Mouse (Mus musculus) MEL (cell line): ENCODE measurements around the gene Morf4l1. TPM values are rescaled to one million over a fixed set of nuclear protein-coding genes. Genes with fewer than 3 reads are reported as not detected.

Source experiments
- DNase-seq: peaks from one replicate; pipeline ENCODE4 v3.0.0; 2011; ENCODE audit warnings: low read depth, low spot score
- H3K27ac ChIP-seq: 2 replicates; pipeline ENCODE4 v1.5.1; 2012; ENCODE audit warnings: low read depth, mild to moderate bottlenecking, control low read depth, low read length, moderate library complexity; ENCODE audit not compliant: control insufficient read depth
- H3K27me3 ChIP-seq, 2 experiments: fragments of 150-350 bp in 1 of 2; sonication (generic) in 1 of 2; 2 replicates each; pipeline ENCODE4 v1.6.1; 2012; ENCODE audit warnings: low read length in 2 of 2, mild to moderate bottlenecking in 2 of 2, improper control_type of control experiment in 1 of 2, moderate library complexity in 1 of 2; ENCODE audit not compliant: insufficient read depth in 2 of 2, control insufficient read depth in 1 of 2
- H3K36me3 ChIP-seq, 2 experiments: 2 replicates each; pipeline ENCODE4 v1.6.1; 2012 to 2014; ENCODE audit warnings: low read length in 2 of 2, improper control_type of control experiment in 1 of 2, inconsistent platforms in 1 of 2, mild to moderate bottlenecking in 1 of 2; ENCODE audit not compliant: insufficient read depth in 2 of 2, control insufficient read depth in 1 of 2
- H3K4me1 ChIP-seq, 2 experiments: fragments of 150-350 bp in 1 of 2; sonication (generic) in 1 of 2; 2 replicates each; pipeline ENCODE4 v1.6.1; 2012; ENCODE audit warnings: low read length in 2 of 2, improper control_type of control experiment in 1 of 2, mild to moderate bottlenecking in 1 of 2; ENCODE audit not compliant: insufficient read depth in 2 of 2, control insufficient read depth in 1 of 2
- H3K4me3 ChIP-seq, 2 experiments: fragments of 150-350 bp in 1 of 2; sonication (generic) in 1 of 2; 2 replicates each; pipeline ENCODE4 v1.5.1; 2012; ENCODE audit warnings: low read depth in 2 of 2, low read length in 2 of 2, mild to moderate bottlenecking in 2 of 2, moderate library complexity in 2 of 2, control low read depth in 1 of 2, improper control_type of control experiment in 1 of 2; ENCODE audit not compliant: control insufficient read depth in 1 of 2, insufficient read depth in 1 of 2
- H3K79me2 ChIP-seq: 2 replicates; pipeline ENCODE4 v1.6.1; 2012; ENCODE audit warnings: mild to moderate bottlenecking, low read length, moderate library complexity; ENCODE audit not compliant: control insufficient read depth, poor library complexity, insufficient read depth
- H3K9ac ChIP-seq: 2 replicates; pipeline ENCODE4 v1.6.1; 2012; ENCODE audit warnings: low read depth, mild to moderate bottlenecking, control low read depth, low read length, moderate library complexity; ENCODE audit not compliant: control insufficient read depth, poor library complexity, severe bottlenecking
- H3K9me3 ChIP-seq: fragments of 150-350 bp; sonication (generic); replicated peaks from 2 replicates; pipeline ENCODE4 v1.6.1; 2012; ENCODE audit warnings: mild to moderate bottlenecking, low read length, improper control_type of control experiment, moderate library complexity; ENCODE audit not compliant: insufficient read depth
- CHD1 ChIP-seq: IDR thresholded peaks from 2 replicates; pipeline ENCODE4 v1.6.1; 2012; ENCODE audit warnings: low read depth, mild to moderate bottlenecking, inconsistent platforms, low read length, improper control_type of control experiment
- CTCF ChIP-seq, 3 experiments: IDR thresholded peaks in 2 of 3; conservative IDR thresholded peaks in 1 of 3; 2 replicates each; pipeline ENCODE4 v1.5.1; 2011 to 2012; ENCODE audit warnings: low read length in 3 of 3, low read depth in 2 of 3, mild to moderate bottlenecking in 2 of 3, improper control_type of control experiment in 1 of 3, inconsistent platforms in 1 of 3, mixed read lengths in 1 of 3, moderate library complexity in 1 of 3; ENCODE audit not compliant: control insufficient read depth in 1 of 3, insufficient read depth in 1 of 3, poor library complexity in 1 of 3, severe bottlenecking in 1 of 3
- ELF1 ChIP-seq: IDR thresholded peaks from 2 replicates; pipeline ENCODE4 v1.6.1; 2014; ENCODE audit warnings: low read depth, mild to moderate bottlenecking, inconsistent platforms, low read length, improper control_type of control experiment, moderate library complexity
- EP300 ChIP-seq, 2 experiments: IDR thresholded peaks; 2 replicates each; pipeline ENCODE4 v1.6.1; 2011; ENCODE audit warnings: improper control_type of control experiment in 2 of 2, low read length in 2 of 2, low read depth in 1 of 2, mild to moderate bottlenecking in 1 of 2
- GABPA ChIP-seq: IDR thresholded peaks from 2 replicates; pipeline ENCODE4 v1.6.1; 2012; ENCODE audit warnings: low read depth, mild to moderate bottlenecking, inconsistent platforms, low read length, improper control_type of control experiment, moderate library complexity
- GATA1 ChIP-seq: IDR thresholded peaks from 2 replicates; pipeline ENCODE4 v1.6.1; 2011; ENCODE audit warnings: low read depth, low read length, improper control_type of control experiment
- JUND ChIP-seq: IDR thresholded peaks from 2 replicates; pipeline ENCODE4 v1.6.1; 2011; ENCODE audit warnings: low read depth, mild to moderate bottlenecking, improper control_type of control experiment, low read length
- MAFK ChIP-seq: IDR thresholded peaks from 2 replicates; pipeline ENCODE4 v1.6.1; 2011; ENCODE audit warnings: low read depth, mild to moderate bottlenecking, low read length, improper control_type of control experiment, borderline replicate concordance
- MYC ChIP-seq: IDR thresholded peaks from 2 replicates; pipeline ENCODE4 v1.6.1; 2011; ENCODE audit warnings: low read depth, mild to moderate bottlenecking, low read length, improper control_type of control experiment, moderate library complexity
- NRF1 ChIP-seq: IDR thresholded peaks from 2 replicates; pipeline ENCODE4 v1.6.1; 2014; ENCODE audit warnings: low read depth, mild to moderate bottlenecking, inconsistent platforms, low read length, improper control_type of control experiment, moderate library complexity; ENCODE audit not compliant: poor library complexity, insufficient read depth, severe bottlenecking
- POLR2AphosphoS2 ChIP-seq: IDR thresholded peaks from 2 replicates; pipeline ENCODE4 v1.6.1; 2011; ENCODE audit warnings: low read length, improper control_type of control experiment
- RAD21 ChIP-seq: IDR thresholded peaks from 2 replicates; pipeline ENCODE4 v1.6.1; 2011; ENCODE audit warnings: mild to moderate bottlenecking, low read depth, low read length, improper control_type of control experiment
- RCOR1 ChIP-seq: IDR thresholded peaks from 2 replicates; pipeline ENCODE4 v1.6.1; 2012; ENCODE audit warnings: low read depth, mild to moderate bottlenecking, inconsistent platforms, low read length, improper control_type of control experiment
- TAL1 ChIP-seq: IDR thresholded peaks from 2 replicates; pipeline ENCODE4 v1.6.1; 2012; ENCODE audit warnings: mild to moderate bottlenecking, inconsistent platforms, low read length, moderate library complexity, mixed read lengths
- USF1 ChIP-seq: IDR thresholded peaks from 2 replicates; pipeline ENCODE4 v1.6.1; 2014; ENCODE audit warnings: low read depth, mild to moderate bottlenecking, inconsistent platforms, low read length, improper control_type of control experiment, moderate library complexity
- USF2 ChIP-seq, 2 experiments: IDR thresholded peaks; 2 replicates each; pipeline ENCODE4 v1.6.1; 2011 to 2012; ENCODE audit warnings: improper control_type of control experiment in 2 of 2, low read length in 2 of 2, borderline replicate concordance in 1 of 2, inconsistent platforms in 1 of 2, low read depth in 1 of 2, mild to moderate bottlenecking in 1 of 2; ENCODE audit not compliant: insufficient read depth in 1 of 2
- ZMIZ1 ChIP-seq: IDR thresholded peaks from 2 replicates; pipeline ENCODE4 v1.6.1; 2012; ENCODE audit warnings: low read depth, mild to moderate bottlenecking, inconsistent platforms, low read length, improper control_type of control experiment, moderate library complexity
- ZNF384 ChIP-seq: IDR thresholded peaks from 2 replicates; pipeline ENCODE4 v1.6.1; 2012; ENCODE audit warnings: low read depth, mild to moderate bottlenecking, inconsistent platforms, low read length, improper control_type of control experiment
- polyA plus RNA-seq, 2 experiments: library from polyadenylated mRNA; stranded (reverse) in 1 of 2; unstranded in 1 of 2; fragments of >175 nt in 1 of 2; fragments of >200 nt in 1 of 2; gene quantifications; 2 replicates each; pipeline versions ENCODE4 v1.2.1 to v1.2.4; 2012; ENCODE audit warnings: low replicate concordance in 2 of 2, low read depth in 1 of 2; ENCODE audit not compliant: insufficient read length in 2 of 2, insufficient read depth in 1 of 2, missing spikeins in 1 of 2
- total RNA-seq: library from RNA; depleted of rRNA; stranded (reverse); fragments of 300-350 nt; gene quantifications from 2 replicates; pipeline ENCODE4 v1.2.3, GENCODE M21; 2012

Morf4l1 gene
- total and polyA plus RNA-seq, 3 experiments, result 107 to 292 (median 190) TPM

DNA sequence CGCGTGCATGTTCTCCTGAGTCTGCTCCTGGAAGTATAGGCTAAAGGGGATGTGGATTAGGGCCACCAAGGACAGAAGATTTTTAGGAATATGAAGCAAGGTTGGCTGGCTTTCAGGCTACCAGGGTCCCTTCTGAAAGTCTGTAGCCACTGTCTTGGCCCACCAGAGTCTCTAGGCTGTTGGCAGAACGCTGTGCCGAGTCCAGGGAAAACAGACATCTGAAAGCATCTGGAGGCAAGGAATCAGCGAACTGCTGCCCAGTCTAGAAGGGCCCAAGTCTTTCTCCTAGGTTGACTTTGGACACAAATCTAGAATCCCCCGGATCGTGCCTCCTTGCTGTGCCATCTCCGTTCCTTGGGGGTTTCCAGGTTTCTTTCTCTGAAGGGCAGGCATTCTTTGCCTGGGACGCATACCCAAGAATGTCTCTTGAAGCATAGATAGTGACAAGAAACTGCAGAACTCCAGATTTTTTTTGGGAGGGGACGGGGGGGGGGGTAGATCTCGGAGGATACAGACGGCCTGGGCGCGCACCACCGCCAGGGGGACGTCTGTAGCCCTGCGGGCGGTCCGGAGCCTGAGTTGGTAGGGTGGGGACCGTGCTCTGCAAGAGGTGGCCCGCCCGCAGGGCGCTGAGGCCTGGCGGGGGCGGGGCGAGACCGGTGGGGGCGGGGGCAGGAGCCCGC is 47.8 kb upstream of the Morf4l1 start:
- DNase-seq, result no peak
- no peak overlapping the region for H3K4me3 ChIP-seq

GRCm38 (mm10) chr9:90146869-90147268 is 32.3 kb upstream of the Morf4l1 start:
- Histone ChIP-seq H3K9ac (no peak overlapping the region), H3K27ac (no peak overlapping the region), H3K4me3 (no peak overlapping the region), H3K79me2 (no peaks in the 10 kb centered on the region), H3K27me3 (no peaks in the 10 kb centered on the region), H3K36me3 (no peaks in the 10 kb centered on the region), H3K9me3 (no peaks in the 10 kb centered on the region), H3K4me1 (no peaks in the 10 kb centered on the region)
- no peak for DNase-seq
- TF ChIP-seq RCOR1, result no peak

More for the DNA sequence above, 47.8 kb upstream of the Morf4l1 start:
- no peaks in the 10 kb centered on the region for H3K9me3 ChIP-seq
- no peak overlapping the region for H3K9ac ChIP-seq
- no peak for TF ChIP-seq USF2 (IDR thresholded peaks at IDR 0.05; ENCODE audit: borderline replicate concordance in 1 of 2, insufficient read depth in 1 of 2, low read depth in 1 of 2, low read length in 2 of 2)
- no peak for TF ChIP-seq JUND
- no peak for TF ChIP-seq ZNF384
- H3K79me2 ChIP-seq, result no peaks in the 10 kb centered on the region
- no peak overlapping the region for H3K27ac ChIP-seq
- H3K4me1 ChIP-seq, result no peaks in the 10 kb centered on the region
- no peaks in the 10 kb centered on the region for H3K36me3 ChIP-seq
- no peaks in the 10 kb centered on the region for H3K27me3 ChIP-seq

GRCm38 (mm10) chr9:90145788-90146187 is 31.2 kb upstream of the Morf4l1 start:
- H3K36me3 ChIP-seq, result no peaks in the 10 kb centered on the region
- no peaks in the 10 kb centered on the region for H3K9me3 ChIP-seq
- H3K79me2 ChIP-seq, result no peaks in the 10 kb centered on the region
- DNase-seq, result no peak
- no peak for TF ChIP-seq TAL1
- TF ChIP-seq USF1, result no peak
- no peak for TF ChIP-seq GABPA
- no peak for TF ChIP-seq POLR2AphosphoS2
- TF ChIP-seq MYC, result no peak
- no peak for TF ChIP-seq CHD1
- TF ChIP-seq ELF1, result no peak
- TF ChIP-seq RAD21, result no peak
- no peak for TF ChIP-seq MAFK
- no peak for TF ChIP-seq GATA1
- TF ChIP-seq NRF1, result no peak
- no peak for TF ChIP-seq CTCF (IDR thresholded peaks at IDR 0.05 in 2 of 3, conservative IDR thresholded peaks at IDR 0.05 in 1 of 3; ENCODE audit: control insufficient read depth in 1 of 3, insufficient read depth in 1 of 3, low read depth in 2 of 3, low read length in 3 of 3, poor library complexity in 1 of 3, severe bottlenecking in 1 of 3)
- TF ChIP-seq ZMIZ1, result no peak
- no peak for TF ChIP-seq EP300 (IDR thresholded peaks at IDR 0.05; ENCODE audit: low read depth in 1 of 2, low read length in 2 of 2)
- no peak overlapping the region for H3K4me3 ChIP-seq
- no peaks in the 10 kb centered on the region for H3K27me3 ChIP-seq
- H3K4me1 ChIP-seq, result no peaks in the 10 kb centered on the region
- no peak overlapping the region for H3K27ac ChIP-seq
- no peak overlapping the region for H3K9ac ChIP-seq
